9 mouse cellular contexts compared by ENCODE assay signal in the genomic region with DNA sequence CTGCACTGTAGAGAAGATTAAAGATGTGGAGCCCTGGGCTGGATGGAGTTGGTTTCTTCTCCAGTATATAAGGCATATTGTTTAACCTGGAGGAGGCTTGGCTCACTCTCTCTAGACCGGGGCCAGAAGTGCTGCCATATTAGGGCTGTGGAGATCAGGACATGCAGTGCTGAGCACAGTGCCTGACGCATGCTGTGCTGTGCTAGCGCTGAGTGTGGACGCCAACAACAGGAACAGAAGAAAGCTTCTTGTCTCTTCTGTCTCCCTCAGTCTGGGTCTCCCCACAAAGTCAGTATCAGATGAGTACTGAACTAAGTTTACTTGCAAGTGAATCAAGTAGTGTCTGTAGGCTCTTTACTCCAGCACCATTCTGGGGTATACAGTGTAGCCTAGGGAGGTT. TPM values are rescaled to one million over a fixed set of nuclear protein-coding genes. Genes with fewer than 3 reads are reported as not detected.
A peak's percentile ranks its signal among the peaks of the same experiment; 100 is the strongest.
DNase-seq lines count a peak whose midpoint lies in the region; ATAC-seq and TF ChIP-seq lines count a peak whose summit lies in the region.
"Had no signal": no experiment of that assay in that cellular context is flagged by ENCODE, and none has a peak within 500 bp of the region (broad histone marks: within the 10 kb centered on the region; RNA-seq: fewer than 3 reads in every experiment).

No protein-coding gene starts in this region.

- peak overlapping the region; percentile 80 for H3K27ac ChIP-seq in kidney, embryonic 16.5 days (ENCODE audit: low read length)
- H3K27ac ChIP-seq in brown adipose tissue, adult 24 weeks (replicated peaks; ENCODE audit: low read depth, low read length), result peak overlapping the region; percentile 54
- H3K27ac ChIP-seq in embryonic fibroblast, embryonic 13.5 days (ENCODE audit: insufficient read depth, low read length), result 0 out of 2 replicates have a peak overlapping the region, but pooled peaks have one; percentile 12
- peak overlapping the region; percentile 6; the same call in 1 of the 2 replicates for H3K27ac ChIP-seq in liver, embryonic 15.5 days (replicated peaks)

- no peak for ATAC-seq in kidney, embryonic 16.5 days (ENCODE audit: low FRiP score, low TSS enrichment)
- no peak for ATAC-seq in liver, embryonic 15.5 days (ENCODE audit: insufficient read depth)

- no peak for TF ChIP-seq CTCF in embryonic fibroblast, embryonic 13.5 days (IDR thresholded peaks at IDR 0.05; ENCODE audit: borderline replicate concordance, insufficient read depth, low read length)

- no peaks in the 10 kb centered on the region for H3K36me3 ChIP-seq in kidney, embryonic 16.5 days (ENCODE audit: insufficient read depth, low read length)
- no peaks in the 10 kb centered on the region for H3K36me3 ChIP-seq in liver, embryonic 15.5 days (replicated peaks)

- no peaks in the 10 kb centered on the region for H3K9me3 ChIP-seq in kidney, embryonic 16.5 days (ENCODE audit: low read length)
- H3K9me3 ChIP-seq in liver, embryonic 15.5 days (replicated peaks), result no peaks in the 10 kb centered on the region

- H3K27me3 ChIP-seq in kidney, embryonic 16.5 days (ENCODE audit: insufficient read depth, low read length), result no peaks in the 10 kb centered on the region
- H3K27me3 ChIP-seq in liver, embryonic 15.5 days, result no peaks in the 10 kb centered on the region
- H3K27me3 ChIP-seq: Patski had no signal

- WGBS in kidney, embryonic 16.5 days, result 84% methylated on average over 4 of the region's 4 CpGs
- WGBS in liver, embryonic 15.5 days (ENCODE audit: insufficient replicate concordance), result 77% methylated on average over 4 of the region's 4 CpGs

- H3K9ac ChIP-seq in kidney, embryonic 16.5 days (replicated peaks; ENCODE audit: low read length), result peak overlapping the region; percentile 37; the same call in 1 of the 2 replicates
- H3K9ac ChIP-seq in liver, embryonic 15.5 days, result no peak overlapping the region

- H3K4me3 ChIP-seq in kidney, embryonic 16.5 days (ENCODE audit: low read length), result no peak overlapping the region
- H3K4me3 ChIP-seq in brown adipose tissue, adult 24 weeks (ENCODE audit: insufficient read depth, low read depth, low read length), result no peak overlapping the region
- no peak overlapping the region for H3K4me3 ChIP-seq in embryonic fibroblast, embryonic 13.5 days (ENCODE audit: insufficient read depth, low read length)
- no peak overlapping the region for H3K4me3 ChIP-seq in liver, embryonic 15.5 days (replicated peaks)

- no peak for DNase-seq in kidney, postnatal 25 days
- no peak for DNase-seq in adrenal gland, postnatal 25 days
- DNase-seq in cerebellum, postnatal 14 days, result no peak
- DNase-seq: right cerebral cortex, postnatal 14 days had no signal

- no peak for TF ChIP-seq POLR2A in embryonic fibroblast, embryonic 13.5 days (IDR thresholded peaks at IDR 0.05; ENCODE audit: low read depth, low read length)

- peaks cover 53% of the 10 kb centered on the region for H3K4me1 ChIP-seq in kidney, embryonic 16.5 days (ENCODE audit: insufficient read depth, low read length)
- H3K4me1 ChIP-seq in brown adipose tissue, adult 24 weeks (ENCODE audit: control insufficient read depth, insufficient read depth, insufficient read length, low read length), result peaks cover 26% of the 10 kb centered on the region
- H3K4me1 ChIP-seq in embryonic fibroblast, embryonic 13.5 days (ENCODE audit: control insufficient read depth, insufficient read depth, low read length), result peaks cover 5% of the 10 kb centered on the region; the same call in 1 of the 2 replicates
- peaks cover 73% of the 10 kb centered on the region for H3K4me1 ChIP-seq in liver, embryonic 15.5 days (replicated peaks)

- no peak overlapping the region for H3K4me2 ChIP-seq in kidney, embryonic 16.5 days (replicated peaks; ENCODE audit: low read depth, low read length)
- H3K4me2 ChIP-seq in liver, embryonic 15.5 days, result no peak overlapping the region

RNA-seq across cellular contexts. Expression of gene Hdac7, which starts 4.8 kb away (rescaled TPM):
- 37.3 and 40.0 TPM in 2 replicates for polyA plus RNA-seq in kidney, embryonic 16.5 days (2015; fragmentation: Nextera tagmentation; extraction: Ambion mirVana)
- 10.0 and 10.2 TPM in 2 replicates for polyA plus RNA-seq in brown adipose tissue, adult 24 weeks (2012; ENCODE audit: insufficient read depth, insufficient read length, missing spikeins)
- 51.8 and 60.1 TPM in 2 replicates for polyA plus RNA-seq in embryonic fibroblast, embryonic 13.5 days (2011; ENCODE audit: insufficient read length, low read depth, missing spikeins)
- polyA plus RNA-seq in liver, embryonic 15.5 days (2015; fragmentation: Nextera tagmentation; extraction: Ambion mirVana), result 5.7 and 6.5 TPM in 2 replicates
- 93.1 and 109 TPM in 2 replicates for total RNA-seq in adrenal gland, postnatal 25 days (2021)

Comparison
In these comparisons a context has a peak if more than half of its experiments do, and no peak if none do; other contexts are left out.
1. H3K27ac ChIP-seq: peak in every context shown above with its lines; median percentile 80 in kidney, embryonic 16.5 days; 54 in brown adipose tissue, adult 24 weeks; 12 in embryonic fibroblast, embryonic 13.5 days; 6 in liver, embryonic 15.5 days.